Mouse (Mus musculus) heart, embryonic 12.5 days (tissue): ENCODE measurements around the gene Gm20517. TPM values are rescaled to one million over a fixed set of nuclear protein-coding genes. Genes with fewer than 3 reads are reported as not detected.

Source experiments
- ATAC-seq: fragments of 200-750 bp; cut with Nextera tagmentation; 2 replicates; pipeline ENCODE4 v1.8.0; 2017; ENCODE audit warnings: moderate TSS enrichment, moderate library complexity; ENCODE audit not compliant: insufficient number of reproducible peaks, low FRiP score
- H3K27ac ChIP-seq: fragments of 300-500 bp; sonication (generic); 2 replicates; pipeline ENCODE4 v1.5.1; 2016; ENCODE audit warnings: mild to moderate bottlenecking, moderate library complexity; ENCODE audit not compliant: poor library complexity, severe bottlenecking
- H3K27me3 ChIP-seq: fragments of 300-500 bp; sonication (generic); replicated peaks from 2 replicates; pipeline ENCODE4 v1.6.1; 2016; ENCODE audit warnings: mild to moderate bottlenecking, moderate library complexity
- H3K36me3 ChIP-seq: fragments of 300-500 bp; sonication (generic); 2 replicates; pipeline ENCODE4 v1.6.1; 2016; ENCODE audit warnings: mild to moderate bottlenecking, moderate library complexity
- H3K4me1 ChIP-seq: fragments of 300-500 bp; sonication (generic); replicated peaks from 2 replicates; pipeline ENCODE4 v1.6.1; 2016; ENCODE audit warnings: mild to moderate bottlenecking
- H3K4me2 ChIP-seq: fragments of 300-500 bp; sonication (generic); 2 replicates; pipeline ENCODE4 v1.6.1; 2016; ENCODE audit warnings: mild to moderate bottlenecking, moderate library complexity
- H3K4me3 ChIP-seq: fragments of 300-500 bp; sonication (generic); 2 replicates; pipeline ENCODE4 v1.5.1; 2016; ENCODE audit warnings: mild to moderate bottlenecking
- H3K9ac ChIP-seq: fragments of 300-500 bp; sonication (generic); 2 replicates; pipeline ENCODE4 v1.6.1; 2016; ENCODE audit warnings: mild to moderate bottlenecking, moderate library complexity
- H3K9me3 ChIP-seq: fragments of 300-500 bp; sonication (generic); replicated peaks from 2 replicates; pipeline ENCODE4 v1.6.1; 2016; ENCODE audit warnings: mild to moderate bottlenecking, moderate library complexity
- WGBS: fragments of 180-500 bp; shearing (Covaris S2); methylation state at CpG from one replicate; pipeline ENCODE4 v1.1.7; 2016; 5-methylcytosine and 5-hydroxymethylcytosine counted together
- polyA plus RNA-seq: library from polyadenylated mRNA; unstranded; fragments of >200 nt; fragmentation: Nextera tagmentation; extraction: Ambion mirVana; gene quantifications from 2 replicates; pipeline ENCODE4 v1.2.1, GENCODE M21; 2016

The Gm20517 gene
- 1.3 and 2.7 TPM in 2 replicates for polyA plus RNA-seq

DNA sequence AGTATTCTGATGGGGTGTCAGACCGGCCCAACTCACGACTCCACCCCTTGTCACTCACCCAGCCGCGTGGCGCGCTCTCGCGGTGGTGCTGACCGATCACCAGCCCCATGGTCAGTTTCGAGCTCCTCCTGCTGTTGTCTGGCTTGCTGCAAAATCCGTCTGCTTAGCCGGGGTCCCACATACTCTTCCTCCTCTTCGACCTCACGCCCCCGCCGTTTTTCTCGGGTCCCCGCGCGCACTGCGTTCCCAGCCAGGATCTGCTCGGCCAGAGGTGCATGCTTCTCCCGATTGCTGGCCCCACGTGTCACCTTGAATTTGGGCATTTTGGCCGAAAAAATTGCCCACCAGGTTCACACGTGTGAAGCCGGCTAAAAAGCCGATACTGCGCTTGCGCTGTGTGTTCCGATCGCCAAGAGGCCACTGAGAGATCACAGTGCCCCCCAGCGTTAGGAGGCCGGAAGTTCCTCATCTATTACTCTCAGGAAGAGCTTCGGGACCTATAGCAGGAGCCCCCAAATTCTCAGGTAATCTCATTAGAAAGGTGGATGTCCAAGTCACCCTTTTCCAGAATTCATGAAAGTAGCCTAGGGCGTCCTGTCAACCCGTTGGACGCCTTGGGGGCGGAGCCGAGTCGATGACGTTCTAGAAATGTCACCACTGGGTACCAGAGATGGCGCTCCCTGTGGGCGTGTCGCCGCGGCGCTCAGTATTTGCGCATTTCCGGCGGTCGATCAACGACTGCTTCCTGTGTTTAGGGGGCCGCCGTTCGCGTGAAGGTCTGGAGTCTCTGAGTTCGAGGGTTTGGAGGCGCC is at the start of gene Gm20517, which contains the start of the genes Bysl and Med20:
TSS of gene Gm20517 (plus strand) at position 741 of the 812 bp plus-strand sequence.
TSS of gene Bysl (minus strand) at position 644 of the 812 bp plus-strand sequence.
TSS of gene Med20 (plus strand) at position 734 of the 812 bp plus-strand sequence.
- peaks cover 22% of the 10 kb centered on the region for H3K4me1 ChIP-seq
- WGBS: under 1% methylated on average over 59 of the region's 59 CpGs
- H3K4me3 ChIP-seq: peak within 1 kb of the TSS; percentile 84
- H3K27ac ChIP-seq: peak within 1 kb of the TSS; percentile 44
- peak within 1 kb of the TSS; percentile 93 for H3K9ac ChIP-seq
- H3K27me3 ChIP-seq: no peaks in the 10 kb centered on the region
- H3K4me2 ChIP-seq: peak within 1 kb of the TSS; percentile 94
- H3K9me3 ChIP-seq: no peaks in the 10 kb centered on the region
- peak; percentile 93 for ATAC-seq
- peaks cover 49% of the 10 kb centered on the region for H3K36me3 ChIP-seq

GRCm38 (mm10) chr17:47562875-47563274 is 48.5 kb upstream of the Gm20517 start:
- WGBS: 81% methylated on average over 6 of the region's 6 CpGs
- no peak for ATAC-seq
- Histone ChIP-seq H3K36me3 (no peaks in the 10 kb centered on the region), H3K4me2 (no peak overlapping the region), H3K4me1 (peaks cover 9% of the 10 kb centered on the region), H3K4me3 (no peak overlapping the region), H3K27me3 (no peaks in the 10 kb centered on the region), H3K27ac (no peak overlapping the region), H3K9me3 (no peaks in the 10 kb centered on the region), H3K9ac (no peak overlapping the region)

- no peaks in the 10 kb centered on the region for H3K9me3 ChIP-seq
- 48% methylated on average over 5 of the region's 5 CpGs for WGBS
Measured at GRCm38 (mm10) chr17:47564612-47565011, 46.8 kb upstream of the Gm20517 start.

GRCm38 (mm10) chr17:47566133-47566532 is 45.3 kb upstream of the Gm20517 start:
- Histone ChIP-seq H3K4me1 (no peaks in the 10 kb centered on the region), H3K27me3 (no peaks in the 10 kb centered on the region), H3K9ac (no peak overlapping the region), H3K4me2 (no peak overlapping the region), H3K4me3 (no peak overlapping the region), H3K9me3 (no peaks in the 10 kb centered on the region), H3K36me3 (no peaks in the 10 kb centered on the region), H3K27ac (no peak overlapping the region)
- WGBS: 41% methylated on average over 2 of the region's 2 CpGs
- ATAC-seq: no peak

More at GRCm38 (mm10) chr17:47564612-47565011, 46.8 kb upstream of the Gm20517 start:
- no peak overlapping the region for H3K27ac ChIP-seq
- no peaks in the 10 kb centered on the region for H3K27me3 ChIP-seq
- H3K36me3 ChIP-seq: no peaks in the 10 kb centered on the region
- no peak overlapping the region for H3K4me3 ChIP-seq
- no peak for ATAC-seq
- no peak overlapping the region for H3K4me2 ChIP-seq
- H3K9ac ChIP-seq: no peak overlapping the region
- peaks cover 7% of the 10 kb centered on the region for H3K4me1 ChIP-seq

DNA sequence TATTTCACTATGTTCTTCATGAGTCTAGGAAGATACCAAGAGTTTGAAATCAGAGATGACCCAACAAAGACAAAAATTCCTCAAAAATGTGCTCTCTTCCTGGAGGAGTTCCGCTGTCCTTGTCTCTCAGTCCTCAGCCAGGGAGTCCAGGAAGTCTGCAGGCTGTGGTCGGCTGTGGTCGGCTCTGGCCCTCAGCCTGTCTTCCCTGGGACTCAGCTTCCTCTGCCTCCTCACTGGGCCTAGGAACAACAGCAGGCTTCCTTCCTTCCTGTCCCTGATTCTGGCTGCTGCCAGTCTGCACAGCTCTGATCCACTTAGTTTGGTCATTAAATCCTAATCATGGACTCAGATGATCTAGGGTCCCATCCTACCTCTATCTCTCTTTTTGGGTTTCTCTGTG is 44.1 kb upstream of the Gm20517 start:
- Histone ChIP-seq H3K27ac (peak overlapping the region; percentile 64), H3K36me3 (no peaks in the 10 kb centered on the region), H3K4me3 (no peak overlapping the region), H3K4me2 (no peak overlapping the region), H3K9ac (no peak overlapping the region), H3K27me3 (no peaks in the 10 kb centered on the region), H3K4me1 (no peaks in the 10 kb centered on the region), H3K9me3 (no peaks in the 10 kb centered on the region)
- WGBS: 54% methylated on average over 3 of the region's 3 CpGs
- peak; percentile 75; the same call in 1 of the 2 replicates for ATAC-seq

- Histone ChIP-seq H3K27me3 (no peaks in the 10 kb centered on the region), H3K9me3 (no peaks in the 10 kb centered on the region), H3K27ac (no peak overlapping the region), H3K4me2 (no peak overlapping the region), H3K4me3 (no peak overlapping the region), H3K9ac (no peak overlapping the region), H3K36me3 (no peaks in the 10 kb centered on the region), H3K4me1 (no peaks in the 10 kb centered on the region)
- 77% methylated on average over 3 of the region's 3 CpGs for WGBS
- peak; percentile 51; the same call in 1 of the 2 replicates for ATAC-seq
Measured at GRCm38 (mm10) chr17:47568389-47568788, 43.0 kb upstream of the Gm20517 start.

- no peak for ATAC-seq
- Histone ChIP-seq H3K4me2 (no peak overlapping the region), H3K9me3 (no peaks in the 10 kb centered on the region), H3K9ac (no peak overlapping the region), H3K27me3 (no peaks in the 10 kb centered on the region), H3K36me3 (no peaks in the 10 kb centered on the region), H3K4me3 (no peak overlapping the region), H3K27ac (no peak overlapping the region), H3K4me1 (no peaks in the 10 kb centered on the region)
- 88% methylated on average over 10 of the region's 10 CpGs for WGBS
Measured at GRCm38 (mm10) chr17:47568951-47569527, 42.4 kb upstream of the Gm20517 start.

DNA sequence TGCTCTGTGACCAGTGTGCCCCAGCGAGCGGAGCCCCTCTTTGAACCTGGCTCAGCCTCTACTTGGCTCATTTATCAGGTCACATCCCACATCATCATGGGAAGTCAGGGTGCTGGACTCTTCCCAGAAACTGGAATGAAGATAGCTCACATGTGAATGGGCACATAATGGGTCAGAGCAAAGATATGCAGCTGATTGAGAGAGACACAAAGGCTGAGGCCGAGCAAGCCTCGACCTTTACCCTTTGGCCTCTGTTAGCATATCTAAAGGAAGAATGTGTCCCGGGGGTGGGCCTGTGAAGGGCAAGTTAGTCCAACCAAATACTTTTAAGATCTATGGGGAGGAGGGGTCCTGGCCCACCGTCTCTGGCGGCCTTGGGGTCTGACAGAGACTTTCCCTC is 39.8 kb upstream of the Gm20517 start:
- Histone ChIP-seq H3K27me3 (no peaks in the 10 kb centered on the region), H3K9ac (no peak overlapping the region), H3K4me1 (no peaks in the 10 kb centered on the region), H3K4me3 (no peak overlapping the region), H3K36me3 (no peaks in the 10 kb centered on the region), H3K27ac (no peak overlapping the region), H3K4me2 (no peak overlapping the region), H3K9me3 (no peaks in the 10 kb centered on the region)
- 50% methylated on average over 7 of the region's 7 CpGs for WGBS
- ATAC-seq: no peak

- no peak overlapping the region for H3K9ac ChIP-seq
- no peaks in the 10 kb centered on the region for H3K9me3 ChIP-seq
- H3K27me3 ChIP-seq: no peaks in the 10 kb centered on the region
- ATAC-seq: no peak
- H3K4me1 ChIP-seq: no peaks in the 10 kb centered on the region
- no peak overlapping the region for H3K27ac ChIP-seq
- H3K4me3 ChIP-seq: no peak overlapping the region
- no peaks in the 10 kb centered on the region for H3K36me3 ChIP-seq
- no peak overlapping the region for H3K4me2 ChIP-seq
Measured at GRCm38 (mm10) chr17:47572436-47572835, 39.0 kb upstream of the Gm20517 start.

GRCm38 (mm10) chr17:47574028-47574427 is 37.4 kb upstream of the Gm20517 start:
- 50% methylated on average over 8 of the region's 8 CpGs for WGBS
- Histone ChIP-seq H3K4me1 (no peaks in the 10 kb centered on the region), H3K9ac (no peak overlapping the region), H3K27ac (no peak overlapping the region), H3K36me3 (no peaks in the 10 kb centered on the region), H3K4me2 (no peak overlapping the region), H3K4me3 (no peak overlapping the region), H3K27me3 (no peaks in the 10 kb centered on the region), H3K9me3 (no peaks in the 10 kb centered on the region)
- no peak for ATAC-seq

GRCm38 (mm10) chr17:47574830-47575229 is 36.6 kb upstream of the Gm20517 start:
- Histone ChIP-seq H3K9ac (no peak overlapping the region), H3K36me3 (no peaks in the 10 kb centered on the region), H3K9me3 (no peaks in the 10 kb centered on the region), H3K27ac (no peak overlapping the region), H3K4me3 (no peak overlapping the region), H3K27me3 (no peaks in the 10 kb centered on the region), H3K4me2 (no peak overlapping the region), H3K4me1 (no peaks in the 10 kb centered on the region)
- ATAC-seq: no peak
- WGBS: 57% methylated on average over 11 of the region's 11 CpGs
